Mouse (Mus musculus) forebrain, embryonic 11.5 days (tissue): Measurements from ENCODE around the gene A930002H24Rik. TPM values are rescaled to one million over a fixed set of nuclear protein-coding genes. Genes with fewer than 3 reads are reported as not detected.

Source experiments
- ATAC-seq: fragments of 200-750 bp; cut with Nextera tagmentation; replicated peaks from 2 replicates; pipeline ENCODE4 v1.8.0; 2017; ENCODE audit warnings: moderate TSS enrichment; ENCODE audit not compliant: low FRiP score
- DNase-seq: peaks from one replicate; pipeline ENCODE4 v3.0.0-alpha.2; 2017; ENCODE audit warnings: low spot score
- H3K27ac ChIP-seq: fragments of 300-500 bp; sonication (generic); 2 replicates; pipeline ENCODE4 v1.5.1; 2014; ENCODE audit warnings: low read depth, low read length
- H3K27me3 ChIP-seq: fragments of 300-500 bp; sonication (generic); 2 replicates; pipeline ENCODE4 v1.6.1; 2014; ENCODE audit warnings: mild to moderate bottlenecking, low read length, mixed read lengths; ENCODE audit not compliant: control insufficient read depth, insufficient read depth
- H3K36me3 ChIP-seq: fragments of 300-500 bp; sonication (generic); 2 replicates; pipeline ENCODE4 v1.6.1; 2014; ENCODE audit warnings: mild to moderate bottlenecking, low read length, moderate library complexity, mixed read lengths; ENCODE audit not compliant: control insufficient read depth, insufficient read depth
- H3K4me1 ChIP-seq: fragments of 300-500 bp; sonication (generic); replicated peaks from 2 replicates; pipeline ENCODE4 v1.6.1; 2014; ENCODE audit warnings: low read length, mixed read lengths; ENCODE audit not compliant: control insufficient read depth, insufficient read depth
- H3K4me2 ChIP-seq: fragments of 300-500 bp; sonication (generic); 2 replicates; pipeline ENCODE4 v1.6.1; 2014; ENCODE audit warnings: low read depth, mild to moderate bottlenecking, low read length, moderate library complexity, mixed read lengths; ENCODE audit not compliant: severe bottlenecking
- H3K4me3 ChIP-seq: fragments of 300-500 bp; sonication (generic); 2 replicates; pipeline ENCODE4 v1.5.1; 2014; ENCODE audit warnings: low read depth, low read length
- H3K9ac ChIP-seq: fragments of 300-500 bp; sonication (generic); 2 replicates; pipeline ENCODE4 v1.6.1; 2014; ENCODE audit warnings: low read length
- H3K9me3 ChIP-seq: fragments of 300-500 bp; sonication (generic); 2 replicates; pipeline ENCODE4 v1.6.1; 2016; ENCODE audit warnings: low read length, mixed read lengths; ENCODE audit not compliant: control insufficient read depth
- WGBS: fragments of 180-500 bp; shearing (Covaris S2); extraction: QIAGEN DNeasy Blood & Tissue Kit; methylation state at CpG from one replicate; pipeline ENCODE4 v1.1.7; 2014; 5-methylcytosine and 5-hydroxymethylcytosine counted together
- polyA plus RNA-seq: library from polyadenylated mRNA; unstranded; fragments of >200 nt; fragmentation: Nextera tagmentation; extraction: Ambion mirVana; gene quantifications from 2 replicates; pipeline ENCODE4 v1.2.1, GENCODE M21; 2014

Gene A930002H24Rik
- polyA plus RNA-seq, 1 experiment from 2014 or later, result 4.1 TPM

- Histone ChIP-seq H3K27me3 (no peaks in the 10 kb centered on the region), H3K9me3 (no peaks in the 10 kb centered on the region), H3K9ac (peak overlapping the region; percentile 83), H3K4me2 (peak overlapping the region; percentile 80), H3K4me1 (no peaks in the 10 kb centered on the region; the same call in 1 of the 2 replicates), H3K4me3 (peak overlapping the region; percentile 88), H3K27ac (peak overlapping the region; percentile 59; the same call in 1 of the 2 replicates), H3K36me3 (no peaks in the 10 kb centered on the region)
- ATAC-seq, result peak; percentile 78
- no peak for DNase-seq
- under 1% methylated on average over 45 of the region's 48 CpGs for WGBS
These were observed 580 bp upstream of the A930002H24Rik start for GRCm38 (mm10) chr17:63864171-63864571.

- H3K27me3 ChIP-seq, result no peaks in the 10 kb centered on the region
- DNase-seq (no peak), ATAC-seq (peak; percentile 49)
- peak within 1 kb of the TSS; percentile 96 for H3K4me2 ChIP-seq
- no peaks in the 10 kb centered on the region for H3K36me3 ChIP-seq
- no peaks in the 10 kb centered on the region for H3K9me3 ChIP-seq
- peak within 1 kb of the TSS; percentile 83 for H3K9ac ChIP-seq
- 1% methylated on average over 33 of the region's 41 CpGs for WGBS
- peak within 1 kb of the TSS; percentile 59; the same call in 1 of the 2 replicates for H3K27ac ChIP-seq
- peak within 1 kb of the TSS; percentile 88 for H3K4me3 ChIP-seq
- H3K4me1 ChIP-seq, result no peaks in the 10 kb centered on the region; the same call in 1 of the 2 replicates
These were observed 470 bp downstream of the A930002H24Rik start, which contains the start of gene Fer for GRCm38 (mm10) chr17:63863012-63863630. Gene Fer, plus strand, starts transcription at chr17:63863062.

- WGBS, result 82% methylated on average over 3 of the region's 3 CpGs
- H3K9me3 ChIP-seq, result no peaks in the 10 kb centered on the region
- no peak overlapping the region for H3K27ac ChIP-seq
- no peaks in the 10 kb centered on the region for H3K36me3 ChIP-seq
- no peak overlapping the region for H3K4me2 ChIP-seq
- ATAC-seq (no peak), DNase-seq (no peak)
- H3K9ac ChIP-seq, result no peak overlapping the region
- no peak overlapping the region for H3K4me3 ChIP-seq
- H3K4me1 ChIP-seq, result no peaks in the 10 kb centered on the region; the same call in 1 of the 2 replicates
- no peaks in the 10 kb centered on the region for H3K27me3 ChIP-seq
These were observed 1.2 kb downstream of the A930002H24Rik start for GRCm38 (mm10) chr17:63862399-63862798.

GRCm38 (mm10) chr17:63860988-63861387 lies 2.6 kb downstream of the A930002H24Rik start:
- H3K36me3 ChIP-seq, result no peaks in the 10 kb centered on the region
- H3K4me1 ChIP-seq, result no peaks in the 10 kb centered on the region; the same call in 1 of the 2 replicates
- no peak overlapping the region for H3K4me3 ChIP-seq
- no peak overlapping the region for H3K4me2 ChIP-seq
- DNase-seq (peak; percentile 55), ATAC-seq (no peak)
- H3K27me3 ChIP-seq, result no peaks in the 10 kb centered on the region
- H3K9me3 ChIP-seq, result no peaks in the 10 kb centered on the region
- no peak overlapping the region for H3K9ac ChIP-seq
- H3K27ac ChIP-seq, result no peak overlapping the region
- WGBS, result 65% methylated on average over 4 of the region's 4 CpGs

- Histone ChIP-seq H3K4me2 (no peak overlapping the region), H3K9ac (no peak overlapping the region), H3K4me3 (no peak overlapping the region), H3K27ac (no peak overlapping the region), H3K27me3 (no peaks in the 10 kb centered on the region), H3K4me1 (no peaks in the 10 kb centered on the region), H3K9me3 (no peaks in the 10 kb centered on the region), H3K36me3 (no peaks in the 10 kb centered on the region)
- DNase-seq (no peak), ATAC-seq (no peak)
- WGBS, result 88% methylated on average over 7 of the region's 7 CpGs
These were observed 6.5 kb downstream of the A930002H24Rik start for GRCm38 (mm10) chr17:63857023-63857544.

GRCm38 (mm10) chr17:63850016-63850415 lies 13.6 kb downstream of the A930002H24Rik start:
- no peaks in the 10 kb centered on the region for H3K9me3 ChIP-seq
- H3K9ac ChIP-seq, result no peak overlapping the region
- H3K27me3 ChIP-seq, result no peaks in the 10 kb centered on the region
- H3K4me1 ChIP-seq, result no peaks in the 10 kb centered on the region
- no peak overlapping the region for H3K27ac ChIP-seq
- no peaks in the 10 kb centered on the region for H3K36me3 ChIP-seq
- WGBS, result 82% methylated on average over 9 of the region's 9 CpGs
- no peak; the same call in 1 of the 2 replicates for ATAC-seq
- H3K4me3 ChIP-seq, result no peak overlapping the region
- no peak overlapping the region for H3K4me2 ChIP-seq
- no peak for DNase-seq

- H3K27me3 ChIP-seq, result no peaks in the 10 kb centered on the region
- peak overlapping the region; percentile 70 for H3K9ac ChIP-seq
- no peaks in the 10 kb centered on the region for H3K4me1 ChIP-seq
- no peaks in the 10 kb centered on the region for H3K36me3 ChIP-seq
- peak overlapping the region; percentile 48 for H3K4me2 ChIP-seq
- under 1% methylated on average over 22 of the region's 22 CpGs for WGBS
- ATAC-seq (peak; percentile 100), DNase-seq (peak; percentile 92)
- peak overlapping the region; percentile 48 for H3K4me3 ChIP-seq
- no peaks in the 10 kb centered on the region for H3K9me3 ChIP-seq
- H3K27ac ChIP-seq, result no peak overlapping the region
These were observed 14.0 kb downstream of the A930002H24Rik start for GRCm38 (mm10) chr17:63849566-63849965.

GRCm38 (mm10) chr17:63849151-63849550 lies 14.4 kb downstream of the A930002H24Rik start:
- Histone ChIP-seq H3K4me1 (no peaks in the 10 kb centered on the region), H3K36me3 (no peaks in the 10 kb centered on the region), H3K4me2 (peak overlapping the region; percentile 48), H3K27ac (no peak overlapping the region), H3K9me3 (no peaks in the 10 kb centered on the region), H3K4me3 (peak overlapping the region; percentile 48), H3K27me3 (no peaks in the 10 kb centered on the region), H3K9ac (peak overlapping the region; percentile 70)
- peak; percentile 22; the same call in 1 of the 2 replicates for ATAC-seq
- 10% methylated on average over 6 of the region's 6 CpGs for WGBS
- no peak for DNase-seq
